In the genomic region with DNA sequence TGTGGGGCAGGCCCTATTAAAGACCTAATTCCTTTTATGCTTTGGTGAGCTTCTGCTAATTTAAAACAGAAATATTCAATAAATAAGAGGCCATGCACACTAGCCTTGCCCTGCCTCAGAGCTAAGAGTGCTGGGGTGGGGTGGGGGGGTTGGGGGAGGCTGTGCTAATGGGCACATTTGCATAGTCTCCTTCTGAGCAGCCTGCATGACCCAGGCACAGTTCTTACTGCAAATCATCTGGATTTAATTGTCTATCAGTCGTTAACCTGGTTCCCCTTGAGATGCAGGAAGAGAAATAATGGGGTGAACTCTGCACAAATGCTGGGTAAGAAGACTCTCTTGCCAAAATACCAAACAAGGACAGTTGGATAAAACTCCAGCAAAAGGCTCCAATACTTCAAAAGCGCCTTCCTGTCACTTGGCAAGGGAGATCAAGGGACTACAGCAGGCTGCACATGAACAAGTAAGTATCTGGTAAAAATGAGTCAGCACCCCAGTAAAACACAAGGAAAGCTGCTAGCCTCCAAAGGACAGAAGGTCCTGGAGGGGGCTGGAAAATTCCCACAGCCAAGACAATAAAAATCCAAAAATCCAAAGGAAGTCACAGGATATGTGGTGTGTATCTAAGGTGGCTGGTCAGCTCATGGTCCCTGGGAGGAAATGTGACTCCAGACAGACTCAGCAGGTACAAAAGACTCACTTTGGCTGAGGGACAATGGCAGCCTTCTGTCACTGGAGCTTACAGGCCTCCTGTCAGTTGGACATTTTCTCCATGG, we compare ENCODE assay signal across 10 mouse cellular contexts. TPM values are rescaled to one million over a fixed set of nuclear protein-coding genes. Genes with fewer than 3 reads are reported as not detected.
DNase-seq lines count a peak whose midpoint lies in the region; TF ChIP-seq lines count a peak whose summit lies in the region.
"Had no signal": no experiment of that assay in that cellular context is flagged by ENCODE, and none has a peak within 500 bp of the region (broad histone marks: within the 10 kb centered on the region; RNA-seq: fewer than 3 reads in every experiment).

No protein-coding gene starts in this region.

- peak overlapping the region; percentile 76 for H3K27ac ChIP-seq in limb, embryonic 10.5 days
- H3K27ac ChIP-seq in gastrocnemius, adult 2 months = no peak overlapping the region

- 46% methylated on average over 2 of the region's 2 CpGs for WGBS in limb, embryonic 10.5 days

- H3K27me3 ChIP-seq in limb, embryonic 10.5 days (ENCODE audit: low read depth, poor library complexity, severe bottlenecking) = no peaks in the 10 kb centered on the region

- no peak for TF ChIP-seq CTCF in gastrocnemius, adult 2 months (IDR thresholded peaks at IDR 0.05)

- intact Hi-C loops in gastrocnemius, adult 2 months (cut with DNase I) = no loop called here

- peak; percentile 30 for DNase-seq in kidney, postnatal 14 days
- no peak for DNase-seq in kidney, adult 11 months
- peak; percentile 56 for DNase-seq in adrenal gland, postnatal 14 days
- peak; percentile 82 for DNase-seq in cerebellum, adult 9-10 months
- peak; percentile 49 for DNase-seq in limb, embryonic 10.5 days (ENCODE audit: low spot score)
- DNase-seq in gastrocnemius, adult 2 months = no peak
- no peak for DNase-seq in left cerebral cortex, adult 11 months (ENCODE audit: low spot score)
- DNase-seq in urinary bladder, postnatal 25 days (ENCODE audit: low spot score) = no peak
- DNase-seq: gastrocnemius, postnatal 14 days; spleen, adult 18-20 months had no signal

- H3K9me3 ChIP-seq in limb, embryonic 10.5 days (replicated peaks) = no peaks in the 10 kb centered on the region

- H3K36me3 ChIP-seq in limb, embryonic 10.5 days = peaks cover 29% of the 10 kb centered on the region

- H3K4me3 ChIP-seq in limb, embryonic 10.5 days = peak overlapping the region; percentile 2; the same call in 1 of the 2 replicates
- H3K4me3 ChIP-seq in gastrocnemius, adult 2 months = no peak overlapping the region

- peaks cover 35% of the 10 kb centered on the region for H3K4me1 ChIP-seq in limb, embryonic 10.5 days

RNA-seq across cellular contexts. Expression of gene Nln, which starts 47.3 kb away (rescaled TPM):
- total RNA-seq in adrenal gland, postnatal 14 days (2021) = 21.0 and 26.5 TPM in 2 replicates
- polyA plus RNA-seq in limb, embryonic 10.5 days (2016; fragmentation: Nextera tagmentation; extraction: Ambion mirVana) = 20.2 and 20.4 TPM in 2 replicates
- 1 to 10 TPM; 6.7 to 7.3 TPM for total RNA-seq in gastrocnemius, adult 2 months (2021)

RNA-seq across cellular contexts. Expression of gene Sgtb, which starts 47.4 kb away (rescaled TPM):
- total RNA-seq in adrenal gland, postnatal 14 days (2021) = 7.1 and 9.7 TPM in 2 replicates
- 5.8 and 7.3 TPM in 2 replicates for polyA plus RNA-seq in limb, embryonic 10.5 days (2016; fragmentation: Nextera tagmentation; extraction: Ambion mirVana)
- under 1 TPM; 0.61 to 0.73 TPM for total RNA-seq in gastrocnemius, adult 2 months (2021)

Comparison
In these comparisons a context has a peak if more than half of its experiments do, and no peak if none do; other contexts are left out.
1. DNase-seq: peak in kidney, postnatal 14 days (single experiment), adrenal gland, postnatal 14 days (single experiment), cerebellum, adult 9-10 months (single experiment) and limb, embryonic 10.5 days (single experiment); none in kidney, adult 11 months (single experiment), gastrocnemius, adult 2 months (single experiment), left cerebral cortex, adult 11 months (single experiment) and urinary bladder, postnatal 25 days (single experiment).